Mouse (Mus musculus): Measurements from ENCODE around the gene Slc35a2.
"Not testable (repeated sequence)": the region's sequence is repeated elsewhere in the genome, so short reads cannot be mapped to it uniquely, and the experiment has no call there.

DNA sequence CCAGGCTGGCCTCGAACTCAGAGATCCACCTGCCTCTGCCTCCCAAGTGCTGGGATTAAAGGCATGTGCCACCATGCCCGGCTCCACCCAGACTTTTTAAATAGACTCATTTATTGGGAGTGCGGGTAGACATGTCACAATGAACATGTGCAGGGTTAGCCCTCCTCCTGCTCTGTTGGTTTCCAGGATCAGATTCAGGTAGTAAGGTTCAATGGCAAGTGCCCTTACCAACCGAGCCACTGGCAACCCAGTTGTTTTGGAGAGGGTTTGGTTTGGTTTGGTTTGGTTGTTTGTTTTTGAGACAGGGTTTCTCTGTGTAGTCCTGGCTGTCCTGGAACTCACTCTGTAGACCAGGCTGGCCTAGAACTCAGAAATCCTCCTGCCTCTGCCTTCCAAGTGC, 25.4 kb downstream of the Slc35a2 start, which contains the start of gene Gm10490:
- not testable (repeated sequence) for TF ChIP-seq CTCF (IDR thresholded peaks at IDR 0.05 in 2 of 3, conservative IDR thresholded peaks at IDR 0.05 in 1 of 3; ENCODE audit: control insufficient read depth in 1 of 3, insufficient read depth in 1 of 3, low read depth in 2 of 3, low read length in 3 of 3, poor library complexity in 1 of 3, severe bottlenecking in 1 of 3); UBTF (IDR thresholded peaks at IDR 0.05; ENCODE audit: borderline replicate concordance, insufficient read depth, low read depth, low read length); TBP (IDR thresholded peaks at IDR 0.05; ENCODE audit: low read depth, low read length); TAL1 (IDR thresholded peaks at IDR 0.05; ENCODE audit: low read length); POLR2A (IDR thresholded peaks at IDR 0.05; ENCODE audit: control insufficient read depth in 1 of 2, insufficient read depth in 1 of 2, low read depth in 1 of 2, low read length in 2 of 2, poor library complexity in 1 of 2); SIN3A (IDR thresholded peaks at IDR 0.05; ENCODE audit: low read length); JUND (IDR thresholded peaks at IDR 0.05; ENCODE audit: low read depth, low read length); KAT2A (conservative IDR thresholded peaks at IDR 0.05; ENCODE audit: low read depth, low read length); SMC3 (IDR thresholded peaks at IDR 0.05; ENCODE audit: low read depth, low read length); EP300 (IDR thresholded peaks at IDR 0.05; ENCODE audit: low read depth in 1 of 2, low read length in 2 of 2); USF1 (IDR thresholded peaks at IDR 0.05; ENCODE audit: low read depth, low read length)

Data from MEL (cell line).